Mouse (Mus musculus) stomach, postnatal 0 days (tissue): ENCODE results near the gene Tfdp2.

Source experiments
- CTCF ChIP-seq: IDR thresholded peaks from 2 replicates; pipeline ENCODE4 v1.5.1; 2016; ENCODE audit warnings: antibody characterized with exemption, low read depth, mild to moderate bottlenecking, moderate library complexity
- EP300 ChIP-seq: optimal IDR thresholded peaks from 2 replicates; pipeline ENCODE3; 2016; ENCODE audit warnings: antibody characterized with exemption

DNA sequence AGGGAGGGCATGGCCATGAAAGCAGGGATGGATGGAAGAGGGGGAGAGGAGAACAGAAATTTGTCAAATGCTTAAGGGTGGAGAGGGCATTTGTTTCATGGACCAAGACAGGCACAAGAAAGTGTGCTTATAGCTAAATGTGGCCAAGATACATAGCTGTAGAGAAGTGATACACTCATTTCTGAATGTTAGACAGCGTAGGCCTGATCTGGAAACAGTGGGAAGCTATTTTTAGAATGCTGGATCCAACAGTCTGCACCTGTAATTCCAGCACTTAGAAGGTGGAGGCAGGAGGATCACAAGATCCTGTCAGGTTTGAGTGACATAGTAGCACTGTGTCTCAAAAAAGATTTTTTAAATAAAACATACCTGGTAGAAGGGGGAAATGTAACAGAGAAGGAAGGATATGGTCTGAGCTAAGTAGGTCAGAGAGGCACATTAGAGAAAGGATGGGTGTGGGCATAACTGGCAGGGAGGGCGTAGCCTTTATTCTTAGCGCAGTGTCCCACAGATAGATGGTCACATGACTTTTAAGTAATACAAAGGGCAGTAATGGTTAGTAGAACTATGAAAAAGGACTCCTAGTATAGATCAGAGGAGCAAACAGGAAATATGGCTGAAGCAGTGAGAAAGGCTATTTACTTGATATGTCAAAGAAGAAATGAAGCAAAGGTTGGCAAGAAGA is 103.4 kb downstream of the Tfdp2 start:
- TF ChIP-seq CTCF (no peak), EP300 (no peak)
